Mouse (Mus musculus) G1E (cell line): ENCODE measurements around the gene Ppa1.

Source experiments
- CTCF ChIP-seq: IDR thresholded peaks from 2 replicates; pipeline ENCODE4 v1.5.1; 2012; ENCODE audit warnings: low read depth, low read length, inconsistent platforms, mixed read lengths
- GATA1 ChIP-seq: IDR thresholded peaks from 2 replicates; pipeline ENCODE4 v1.6.1; 2012; ENCODE audit warnings: borderline replicate concordance, low read length, inconsistent platforms, mixed read lengths
- GATA2 ChIP-seq: IDR thresholded peaks from 2 replicates; pipeline ENCODE4 v1.6.1; 2012; ENCODE audit warnings: low read depth, low read length, inconsistent platforms, borderline replicate concordance
- POLR2AphosphoS5 ChIP-seq: IDR thresholded peaks from 2 replicates; pipeline ENCODE4 v1.6.1; 2012; ENCODE audit warnings: low read depth, low read length, inconsistent platforms; ENCODE audit not compliant: insufficient replicate concordance

- TF ChIP-seq CTCF (no peak), GATA1 (no peak), POLR2AphosphoS5 (no peak), GATA2 (no peak)
Measured at GRCm38 (mm10) chr10:61608233-61608632, 40.1 kb upstream of the Ppa1 start.
